Mouse (Mus musculus) heart, postnatal 0 days (tissue): ENCODE data around the gene Dach1.

Experiments
- CTCF ChIP-seq: IDR thresholded peaks from 2 replicates; pipeline ENCODE4 v1.5.1; 2016; ENCODE audit warnings: antibody characterized with exemption, control low read depth, low read depth
- EP300 ChIP-seq: IDR thresholded peaks from 2 replicates; pipeline ENCODE4 v1.6.1; 2016; ENCODE audit warnings: antibody characterized with exemption, low read depth

GRCm38 (mm10) chr14:97814555-97815175 is 354.9 kb downstream of the Dach1 start:
- TF ChIP-seq CTCF (no peak), EP300 (no peak)
